Mouse (Mus musculus): ENCODE data around the gene Kif13a.

The Kif13a gene

DNA sequence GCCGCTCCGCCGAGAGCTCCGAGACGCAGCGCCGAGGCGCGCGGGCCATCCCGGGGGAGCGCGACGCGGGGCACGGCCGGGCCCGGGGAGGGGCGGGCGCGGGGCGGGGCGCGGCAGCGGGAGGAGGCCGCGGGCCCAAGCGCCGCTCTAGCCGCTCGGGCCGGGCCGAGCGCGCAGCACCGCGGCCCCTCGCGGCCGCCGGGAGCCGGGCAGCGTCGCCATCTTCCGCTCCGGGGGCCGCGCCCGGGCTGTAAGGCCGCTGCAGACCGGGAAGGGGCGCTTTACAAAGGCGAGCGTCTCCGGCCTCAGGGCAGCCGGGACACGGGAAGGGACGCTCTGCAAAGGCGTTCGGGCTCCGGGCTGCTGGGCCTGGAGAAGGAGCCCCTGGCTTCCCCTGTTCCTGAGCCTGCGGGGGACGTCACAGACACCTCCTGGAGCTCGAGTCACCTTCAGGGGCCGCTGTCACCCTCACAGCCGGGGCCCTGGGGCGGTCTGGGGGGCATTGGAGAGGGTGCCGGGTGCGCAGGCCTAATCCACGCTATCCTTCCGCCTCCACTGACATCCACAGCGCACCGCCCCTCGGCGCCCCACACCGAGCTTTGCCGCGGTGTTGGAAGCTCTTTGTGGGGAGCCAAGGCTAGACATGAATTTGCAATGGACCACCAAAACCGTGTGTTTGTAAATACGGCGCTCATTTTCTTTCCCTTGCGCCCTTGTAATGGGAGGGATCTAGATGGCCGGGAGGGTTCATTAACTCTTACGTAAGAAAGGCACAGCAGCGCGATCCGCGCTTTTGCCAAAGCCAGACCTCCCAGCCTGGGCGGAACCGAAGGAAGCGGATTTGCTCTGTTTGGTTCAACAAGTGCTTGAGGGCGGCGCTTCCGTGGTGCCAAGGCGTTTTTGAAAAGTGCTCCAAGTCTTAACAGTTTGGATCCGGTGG is at the start of gene Kif13a:
Gene Kif13a, minus strand, starts transcription at position 149 of the 940 bp plus-strand sequence.
- DNase-seq: peak; percentile 75

DNA sequence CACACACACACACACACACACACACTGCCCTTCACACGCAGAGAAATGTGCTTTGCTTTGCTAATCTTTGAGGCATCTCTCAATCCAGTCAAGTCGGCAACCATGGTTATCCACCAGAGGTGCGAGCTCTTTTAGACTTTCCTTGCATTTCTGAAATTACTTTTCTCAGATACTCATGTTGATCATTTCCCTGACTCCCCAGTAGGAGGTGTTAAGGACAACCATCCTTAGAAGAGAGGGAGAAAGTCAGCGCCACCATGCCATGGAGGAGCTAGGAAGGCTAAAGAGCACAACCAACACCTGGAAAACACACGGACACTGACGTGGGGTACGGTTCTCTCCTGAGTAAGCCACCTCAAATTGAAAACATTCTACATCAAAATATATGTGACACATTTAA is 46.9 kb upstream of the Kif13a start:
- no peak for DNase-seq

DNA sequence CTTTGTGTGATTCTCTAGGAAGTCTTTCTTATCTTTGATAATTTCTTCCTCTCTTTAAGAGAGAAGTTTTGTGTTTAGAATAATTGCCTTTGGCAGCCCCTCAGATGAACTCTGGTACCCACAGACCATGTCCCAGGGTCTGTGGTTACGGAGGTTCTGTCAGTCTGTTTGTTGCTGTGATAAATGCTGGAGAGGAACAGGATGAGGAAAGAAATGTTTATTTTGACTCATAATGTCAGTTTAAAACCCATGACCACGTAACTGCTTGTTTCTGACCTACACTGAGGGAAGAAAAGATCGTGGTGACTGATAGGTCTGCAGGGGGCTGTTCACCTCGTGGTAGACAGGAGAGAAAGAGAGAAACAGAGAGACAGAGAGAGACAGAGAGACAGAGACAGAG is 46.3 kb upstream of the Kif13a start:
- DNase-seq: no peak

DNA sequence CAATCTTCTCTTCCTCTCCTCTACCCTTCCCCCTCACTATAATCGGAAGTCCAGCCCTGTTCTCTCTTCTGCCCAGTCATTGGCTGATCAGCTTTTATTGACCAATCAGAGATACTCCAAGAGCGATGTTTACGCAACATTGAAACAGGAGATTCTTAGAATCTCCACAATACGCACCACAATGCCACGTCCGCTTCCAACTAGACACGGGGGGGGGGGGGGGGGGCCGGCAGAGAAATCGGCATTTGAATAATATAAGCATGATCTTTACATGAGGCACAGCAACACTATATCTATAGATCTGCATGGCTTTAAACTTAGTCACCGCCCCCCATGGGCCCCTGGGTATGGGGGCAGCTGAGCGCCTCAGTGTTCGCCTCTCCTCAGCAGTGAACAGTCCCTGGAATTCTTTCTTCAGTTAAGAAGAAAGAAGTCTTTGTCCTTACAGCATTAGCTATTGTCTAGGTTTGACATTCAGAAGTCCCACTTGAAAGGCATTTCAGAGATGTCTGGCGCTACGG is 45.4 kb upstream of the Kif13a start:
- DNase-seq: no peak

DNA sequence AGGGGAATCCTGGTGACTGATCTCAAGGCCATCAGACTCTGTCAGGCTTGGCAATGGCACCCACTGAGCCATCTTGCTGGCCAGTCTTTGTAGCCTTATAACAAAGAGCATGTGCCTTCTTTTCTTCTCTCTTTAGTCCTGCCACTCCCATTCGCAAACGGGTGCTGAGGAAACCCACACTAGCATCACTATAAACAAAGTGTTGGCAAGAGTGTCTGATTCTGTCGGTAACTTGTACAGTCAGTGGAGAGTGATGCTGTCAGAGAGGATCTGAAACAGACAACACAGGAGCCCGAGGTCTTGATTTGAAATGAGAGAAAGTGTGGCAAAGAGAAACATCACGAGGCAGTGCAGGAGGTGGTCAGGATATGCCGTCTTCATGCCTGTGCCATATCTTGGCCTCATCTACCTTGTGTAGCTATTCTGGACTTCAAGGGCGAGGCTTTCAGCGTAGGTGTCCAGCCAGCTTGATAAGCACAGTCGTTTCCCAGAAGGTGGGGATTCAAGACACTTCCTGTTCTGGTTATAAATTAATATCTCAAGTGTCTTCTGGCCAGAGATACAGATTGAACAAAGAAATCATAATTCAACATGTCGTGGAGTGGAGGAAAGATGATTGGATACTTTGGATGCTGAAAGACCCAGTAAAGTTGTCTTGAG is 40.7 kb upstream of the Kif13a start:
- no peak for DNase-seq

DNA sequence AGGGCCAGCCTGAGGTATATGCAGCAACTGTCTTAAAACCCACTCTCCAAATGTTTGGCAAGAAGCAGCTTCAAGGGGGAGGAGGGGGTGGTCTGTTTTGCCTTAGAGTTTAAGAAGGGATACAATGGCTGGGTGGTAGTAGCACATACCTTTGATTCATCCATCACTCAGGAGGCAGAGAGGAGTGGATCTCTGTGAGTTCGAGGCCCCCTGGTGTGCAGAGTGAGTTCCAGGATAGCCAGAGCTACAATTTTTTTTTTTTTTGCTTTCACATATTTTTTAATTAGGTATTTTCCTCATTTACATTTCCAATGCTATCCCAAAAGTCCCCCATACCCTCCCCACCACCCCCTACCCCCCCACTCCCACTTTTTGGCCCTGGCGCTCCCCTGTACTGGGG is 39.0 kb upstream of the Kif13a start:
- DNase-seq: peak; percentile 13

DNA sequence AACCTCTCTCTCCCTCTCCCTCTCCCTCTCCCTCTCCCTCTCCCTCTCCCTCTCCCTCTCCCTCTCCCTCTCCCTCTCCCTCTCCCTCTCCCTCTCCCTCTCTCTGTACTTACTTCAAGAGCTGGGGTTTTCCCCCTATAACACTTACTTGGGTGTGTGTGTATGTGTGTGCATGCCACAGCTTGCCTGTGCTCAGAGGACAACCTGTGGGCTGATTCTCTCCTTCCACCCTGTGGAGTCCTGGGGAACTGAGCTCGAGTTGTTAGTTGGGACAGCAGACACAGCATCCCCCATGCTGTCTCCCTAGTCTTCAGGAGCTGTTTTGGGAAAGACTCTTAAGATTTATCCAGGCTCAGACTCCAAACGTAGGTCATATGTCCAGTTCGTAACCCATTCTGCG is 37.6 kb upstream of the Kif13a start:
- no peak for DNase-seq

DNA sequence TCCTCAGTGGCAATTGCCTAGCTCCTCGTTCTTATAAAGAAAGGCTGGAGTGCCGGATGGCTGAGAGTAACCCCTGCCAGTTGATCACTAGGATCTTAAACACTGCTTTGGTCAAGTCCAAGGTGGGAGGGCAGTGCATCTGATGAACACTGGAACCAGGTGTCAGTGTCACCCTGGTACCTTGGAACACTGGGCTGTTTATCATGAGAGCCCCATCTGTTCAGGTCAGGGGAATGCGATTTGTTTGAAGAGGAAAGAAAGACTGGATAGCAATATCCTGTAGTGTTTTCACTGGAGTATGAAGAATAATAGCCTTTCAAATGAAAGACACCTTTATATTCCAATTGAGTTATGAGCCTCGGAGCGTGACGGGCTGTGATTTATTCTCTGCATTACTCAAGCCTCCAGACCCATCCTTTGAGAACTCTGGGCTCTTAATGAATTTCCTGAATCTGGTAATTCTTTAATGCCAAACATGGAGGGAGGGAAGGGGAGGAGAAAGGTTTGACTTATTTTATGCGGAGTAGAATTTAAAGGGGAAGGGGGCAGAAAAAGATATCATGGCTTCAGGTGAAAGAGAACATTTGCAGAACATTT is 31.3 kb upstream of the Kif13a start:
- no peak for DNase-seq

DNA sequence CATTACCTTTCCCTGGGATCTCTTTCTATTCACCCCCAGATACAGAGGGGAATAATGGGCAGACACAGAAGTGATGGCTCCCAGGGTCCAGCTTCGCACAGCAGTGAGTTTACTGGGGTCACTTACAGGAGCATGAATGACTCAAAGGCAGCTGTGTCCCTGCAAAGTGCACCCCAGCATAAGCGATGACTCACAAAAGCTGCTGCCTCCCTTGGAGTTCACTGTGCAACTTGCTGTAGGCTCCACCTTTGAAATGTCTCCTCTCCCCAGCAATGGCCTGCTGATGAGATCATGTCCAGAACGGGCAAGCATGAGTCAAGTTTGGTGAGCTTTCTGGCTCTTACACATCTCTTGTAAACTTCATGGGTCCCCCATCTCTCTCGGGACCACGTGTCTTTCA is 29.5 kb upstream of the Kif13a start:
- DNase-seq: no peak

DNA sequence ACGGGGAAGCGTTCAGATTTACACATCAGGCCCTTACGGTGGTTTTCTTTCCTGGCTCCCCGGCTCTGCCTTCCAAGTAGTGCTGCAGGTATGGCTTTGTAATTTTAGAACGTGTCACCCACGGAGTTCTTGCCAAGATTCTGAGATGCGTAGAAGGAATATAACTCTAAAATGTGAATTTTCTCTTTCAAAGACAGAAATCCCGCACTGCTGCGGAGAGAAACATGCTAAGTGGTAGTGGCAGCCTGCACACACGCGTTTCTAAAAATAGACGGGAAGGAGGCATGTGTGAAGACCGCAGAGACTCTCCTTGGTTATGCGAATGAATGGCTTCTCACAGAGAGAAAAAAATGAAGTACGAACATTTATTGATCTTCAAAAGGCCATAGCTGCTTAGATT is 21.5 kb upstream of the Kif13a start:
- no peak for DNase-seq

DNA sequence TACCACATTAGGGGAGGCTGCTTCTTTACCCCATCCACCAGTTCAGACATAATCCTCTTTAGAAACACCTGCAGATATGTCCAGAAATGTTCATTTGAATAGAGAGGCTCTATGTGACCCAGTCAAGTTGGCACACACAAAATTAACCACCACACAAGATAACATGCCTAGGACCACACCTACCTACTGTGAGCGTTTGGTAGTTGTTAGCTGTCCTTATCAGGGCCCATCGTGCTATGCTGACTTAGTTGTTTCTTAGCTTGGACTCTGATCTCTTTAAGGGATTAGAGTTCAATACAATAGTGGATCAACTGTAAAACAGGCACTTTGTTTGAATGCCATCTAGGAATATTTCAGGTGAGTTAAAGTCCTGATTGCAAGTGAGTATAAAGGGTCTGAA is 20.1 kb upstream of the Kif13a start:
- DNase-seq: no peak

DNA sequence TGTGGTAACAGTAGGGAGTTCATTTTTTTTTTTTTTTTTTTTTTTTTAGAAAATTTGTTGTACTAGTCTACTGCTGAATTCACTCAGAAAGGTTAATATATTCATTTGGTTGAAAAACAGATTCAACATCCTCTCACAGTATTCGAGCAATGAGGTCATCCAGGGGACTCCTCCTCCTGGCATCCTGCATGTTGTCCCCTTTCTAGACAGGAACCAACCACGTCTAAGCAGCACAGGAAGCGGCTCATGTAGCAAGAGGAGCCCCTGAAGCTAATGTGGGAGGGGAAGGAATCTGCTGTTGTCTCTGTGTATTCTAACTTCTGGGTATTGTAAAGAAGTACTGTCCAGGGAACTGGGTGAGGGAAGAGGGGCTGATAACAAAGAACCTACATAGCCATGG is 18.4 kb upstream of the Kif13a start:
- DNase-seq: peak; percentile 13

DNA sequence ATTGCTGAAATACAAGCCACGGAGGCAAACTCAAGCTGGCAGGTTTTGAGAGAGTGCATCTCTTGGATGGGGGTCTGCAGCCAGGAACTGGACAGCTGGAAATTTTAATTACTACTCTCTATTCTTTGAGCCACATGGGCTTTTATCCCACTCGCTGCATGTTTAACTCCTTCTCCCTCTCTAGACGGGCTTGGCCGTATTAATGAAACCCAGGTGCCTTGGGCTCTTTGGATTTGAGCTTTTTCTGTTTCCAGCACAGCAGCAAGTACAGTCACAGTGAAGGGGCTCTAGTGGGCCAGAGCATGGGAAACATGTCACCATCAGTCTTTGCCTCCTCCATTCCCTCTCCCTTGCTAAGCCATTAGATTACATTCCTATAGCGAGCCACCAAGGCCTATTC is 16.4 kb upstream of the Kif13a start:
- DNase-seq: no peak

DNA sequence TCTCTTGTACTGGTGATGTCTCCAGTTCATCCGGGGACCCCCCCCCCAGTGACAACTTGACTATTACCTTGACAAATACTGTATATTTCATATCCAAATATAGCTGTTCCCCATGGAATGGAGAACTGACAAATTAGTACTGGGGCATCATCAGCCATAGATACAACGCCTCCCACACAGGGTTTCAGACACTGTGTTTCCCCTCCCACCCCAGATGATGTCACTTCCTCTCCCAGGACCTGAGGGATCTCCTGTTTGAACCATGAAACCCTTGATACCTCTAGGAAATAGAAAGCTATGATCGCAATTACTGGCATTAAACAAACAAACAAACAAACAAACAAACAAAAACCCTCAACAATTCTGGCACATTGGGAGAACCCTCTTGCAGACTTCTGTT is 15.6 kb upstream of the Kif13a start:
- no peak for DNase-seq

DNA sequence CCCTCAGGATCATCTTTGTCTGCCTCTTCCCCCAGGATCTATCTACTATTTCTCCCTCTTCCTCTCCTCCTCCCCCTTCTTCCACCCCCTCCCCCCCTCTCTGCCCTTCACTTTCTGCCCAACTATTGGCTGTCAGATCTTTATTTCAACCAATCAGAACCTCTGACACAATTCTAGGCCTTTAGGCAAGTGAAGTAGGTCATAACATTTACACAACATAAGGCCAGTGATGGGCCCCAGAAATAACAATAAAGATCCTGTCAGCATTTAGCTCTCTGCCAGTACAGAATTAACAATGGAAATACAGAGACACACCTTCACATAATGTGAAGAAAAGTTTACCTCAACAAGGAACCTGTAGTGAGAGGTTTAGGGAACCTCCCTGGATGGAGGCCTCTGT is 13.6 kb upstream of the Kif13a start:
- DNase-seq: no peak

DNA sequence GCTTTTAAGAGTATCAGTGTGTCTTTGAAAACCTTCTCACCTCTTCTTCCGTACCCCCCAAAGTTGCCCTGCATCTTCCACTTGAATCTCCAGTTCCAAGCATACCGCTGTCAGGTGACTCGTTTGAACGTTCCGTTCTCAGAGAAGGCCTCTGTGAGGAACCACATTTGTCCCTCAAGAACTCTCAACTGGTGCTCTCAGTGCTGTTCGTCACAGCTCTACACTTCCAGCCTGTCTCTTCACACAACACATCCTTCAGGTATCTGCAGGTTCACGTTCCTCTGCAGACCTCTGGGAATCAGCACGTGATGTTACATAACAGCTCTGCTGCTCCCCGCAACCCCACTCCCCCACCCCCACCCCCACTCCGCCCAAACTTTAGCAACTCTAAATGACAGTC is 4.4 kb upstream of the Kif13a start:
- DNase-seq: no peak

DNA sequence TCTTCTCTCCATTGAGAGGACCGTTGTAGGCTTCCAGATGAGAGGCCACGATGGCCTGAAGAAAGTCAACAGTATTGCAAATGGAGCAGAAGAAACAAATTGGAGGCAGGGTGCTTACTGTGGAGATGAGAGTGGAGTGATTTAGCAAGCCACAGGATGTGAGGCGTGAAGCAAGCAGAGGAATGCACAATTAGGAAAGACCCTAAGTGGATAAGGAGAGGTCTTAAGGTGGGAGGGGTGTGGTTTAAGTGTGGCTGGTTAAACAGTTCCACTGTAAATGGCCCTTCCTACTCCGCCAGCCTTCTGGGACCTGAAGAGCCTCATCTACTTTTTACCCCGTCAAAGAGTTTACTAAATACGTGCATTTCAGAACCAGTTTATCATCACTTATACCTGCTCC is 3.2 kb upstream of the Kif13a start:
- DNase-seq: no peak

DNA sequence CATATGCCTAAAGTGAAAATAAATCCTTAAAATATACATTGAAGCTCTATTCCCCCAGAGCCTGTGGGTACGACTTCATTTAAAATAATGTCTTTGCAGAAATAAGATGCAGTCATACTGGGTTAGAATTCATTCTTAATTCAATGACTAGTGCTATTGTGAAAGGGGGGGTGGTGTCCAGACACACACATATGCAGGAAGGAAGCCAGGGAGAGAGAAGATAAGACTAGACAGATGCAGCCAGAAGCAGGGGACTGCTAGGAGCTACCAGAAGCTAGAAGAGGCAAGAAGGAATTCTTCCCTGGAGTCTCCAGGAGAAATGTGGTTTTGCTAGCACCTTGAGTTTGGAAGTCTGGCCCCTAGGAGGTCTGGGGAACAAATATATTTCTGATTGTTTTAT is 2.4 kb upstream of the Kif13a start:
- DNase-seq: no peak

DNA sequence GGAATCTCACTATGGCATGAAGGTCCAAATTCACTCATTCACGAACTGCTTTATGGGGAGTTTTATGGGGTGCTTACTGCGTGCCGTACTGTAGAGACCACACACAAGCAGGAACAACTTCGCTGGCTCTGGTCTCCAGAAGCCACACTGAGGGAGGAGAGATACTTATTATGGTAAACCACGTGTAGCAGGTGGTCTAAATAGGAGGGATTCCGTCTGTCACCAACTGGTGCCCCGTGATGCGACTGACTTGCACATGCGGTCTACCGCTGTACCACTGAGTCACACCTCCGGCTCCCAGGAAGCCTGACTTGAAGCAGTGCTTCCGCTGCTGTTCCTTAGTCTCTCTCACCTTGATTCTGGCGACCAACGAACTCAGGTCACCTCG is 986 bp upstream of the Kif13a start:
- DNase-seq: peak; percentile 55

DNA sequence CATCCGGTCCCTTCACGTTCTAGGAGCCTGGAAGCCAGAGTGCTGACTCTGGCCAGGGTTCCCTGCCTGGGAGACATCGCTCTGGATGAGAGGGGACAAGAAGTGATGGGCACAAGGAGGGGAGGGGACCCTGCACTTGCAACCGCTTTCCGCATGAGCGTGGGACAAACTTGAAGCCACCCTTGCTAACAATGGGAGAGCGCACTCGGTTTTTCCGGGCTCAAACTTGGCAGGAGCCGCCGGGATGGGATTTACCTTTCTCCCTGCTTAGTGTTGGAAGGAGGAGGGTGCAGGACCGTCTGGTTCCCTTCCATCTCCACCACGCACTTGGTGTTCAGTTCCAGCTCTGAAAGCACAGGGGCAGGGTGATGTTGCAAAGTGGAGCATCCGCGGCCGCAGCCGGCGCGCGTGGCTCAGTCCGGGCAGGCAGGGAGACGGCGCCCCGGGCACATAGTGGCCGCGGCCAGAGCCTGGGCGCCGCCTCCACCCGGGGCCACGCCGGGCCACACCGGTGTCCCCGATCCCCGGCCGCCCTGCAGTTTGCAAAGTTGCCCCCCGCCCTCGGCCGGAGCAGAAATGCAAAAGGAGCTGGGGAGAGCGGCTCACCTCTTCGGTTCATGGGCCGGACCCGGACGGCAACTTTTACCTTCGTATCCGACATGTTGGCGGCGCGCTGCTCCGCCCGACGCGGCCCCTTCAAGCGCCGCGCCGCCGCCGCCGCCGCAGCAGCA is 541 bp downstream of the Kif13a start:
- DNase-seq: peak; percentile 50

DNA sequence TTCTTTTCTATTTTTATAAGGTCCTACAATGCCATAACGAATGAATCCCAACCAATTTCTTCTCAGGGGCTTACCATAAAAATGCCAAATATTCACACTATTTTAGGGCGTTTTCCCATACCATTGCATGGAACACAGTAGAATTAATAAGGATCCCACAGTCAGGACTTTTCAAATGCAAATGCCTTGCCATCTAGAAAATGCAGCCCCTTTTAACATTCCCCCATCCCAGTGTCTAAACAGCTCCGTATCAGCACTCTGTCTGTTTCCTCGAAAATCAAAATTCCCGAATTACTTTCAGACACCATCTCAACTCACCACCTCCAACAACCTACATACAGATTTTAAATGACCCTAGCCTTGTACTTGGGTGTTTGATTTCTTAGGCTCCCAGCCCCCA is 1.3 kb downstream of the Kif13a start:
- no peak for DNase-seq

DNA sequence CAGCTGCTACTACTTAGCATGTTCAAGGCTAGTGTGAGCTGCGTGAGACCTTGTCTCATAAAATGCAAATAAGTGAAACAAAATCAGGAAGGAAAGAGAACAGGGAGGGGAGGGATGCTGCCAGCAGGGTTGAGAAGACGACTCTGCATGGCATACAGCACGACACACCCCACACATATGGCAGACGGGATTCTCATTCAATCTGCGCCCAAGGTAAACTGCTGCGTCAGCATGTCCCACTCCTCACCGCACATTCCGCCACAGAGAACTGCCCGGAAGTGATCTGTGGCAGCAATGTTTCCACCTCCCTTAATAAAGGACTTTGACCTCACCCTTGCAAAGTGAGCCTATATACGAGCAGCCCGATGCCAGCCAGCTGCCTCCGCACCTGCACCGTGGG is 4.0 kb downstream of the Kif13a start:
- DNase-seq: peak; percentile 10

DNA sequence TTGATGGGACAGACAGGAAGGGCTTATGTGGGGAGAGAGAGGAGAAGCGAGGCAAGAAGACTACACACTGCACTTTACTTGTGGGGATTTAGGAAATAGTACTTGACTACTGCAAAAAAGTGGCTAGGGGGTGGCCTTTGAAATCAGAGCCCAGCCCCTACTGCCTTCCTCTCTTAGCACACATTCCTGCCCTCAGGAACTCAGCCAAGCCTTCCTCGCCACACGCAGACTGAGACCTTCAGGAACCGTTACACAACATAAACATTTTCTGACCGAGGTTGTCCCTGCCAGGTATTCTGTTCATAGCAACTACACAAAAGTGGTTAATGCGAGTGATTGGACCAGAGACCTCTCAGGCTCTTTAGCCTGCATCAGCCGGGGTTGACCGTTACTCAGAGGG is 8.1 kb downstream of the Kif13a start:
- DNase-seq: no peak

All from thymus, postnatal 4 days (tissue).